Mouse (Mus musculus) retina, postnatal 1 day (tissue): ENCODE measurements around the gene Olfr281.
"Not testable (repeated sequence)": the region's sequence is repeated elsewhere in the genome, so short reads cannot be mapped to it uniquely, and the experiment has no call there.

ENCODE experiments used
- DNase-seq: peaks from one replicate; pipeline ENCODE4 v3.0.0-alpha.2; 2012

The Olfr281 gene

DNA sequence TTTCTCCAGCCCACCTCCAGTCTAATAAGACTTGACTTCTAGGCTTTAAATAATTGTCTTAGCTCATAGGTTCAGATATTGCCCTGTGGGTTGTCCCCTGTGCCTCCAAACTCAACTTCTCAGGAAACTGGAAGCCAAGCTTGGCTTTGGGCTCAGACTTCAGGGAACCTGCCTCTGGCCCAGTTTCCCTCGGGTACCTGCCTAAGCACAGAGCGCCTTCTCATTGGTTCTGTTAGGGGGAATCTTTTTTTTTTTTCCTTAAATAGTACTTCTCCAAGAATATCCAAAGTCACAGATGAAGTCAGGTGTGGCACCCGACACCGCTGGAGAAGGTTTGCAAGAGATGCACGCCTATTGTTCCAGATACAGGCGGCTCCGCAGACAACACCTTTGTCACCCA lies at the start of gene Olfr281:
Gene Olfr281, plus strand, starts transcription at position 301 of the 400 bp plus-strand sequence.
- DNase-seq: no peak

- DNase-seq: no peak
These were observed 43.9 kb upstream of the Olfr281 start for GRCm38 (mm10) chr15:98408406-98409060.

DNA sequence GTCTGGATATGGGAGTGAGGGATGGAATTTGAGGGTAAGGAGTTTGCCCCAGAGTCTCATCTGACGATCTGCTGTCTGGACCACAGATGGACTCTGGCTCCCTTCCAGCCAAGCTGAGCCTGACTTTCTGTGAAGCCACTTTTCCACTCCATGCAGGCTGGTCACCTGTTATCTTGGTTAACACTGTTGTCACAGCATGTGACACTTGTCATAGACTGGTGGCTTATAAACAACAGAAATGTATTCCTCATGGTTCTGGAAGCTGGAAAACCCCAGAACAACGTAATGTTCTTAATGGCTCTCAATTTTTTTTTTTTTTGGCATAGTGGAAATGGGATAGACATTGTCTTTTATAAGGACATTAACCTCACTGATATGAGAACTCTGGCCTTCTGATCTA lies 42.8 kb upstream of the Olfr281 start:
- DNase-seq: no peak

DNA sequence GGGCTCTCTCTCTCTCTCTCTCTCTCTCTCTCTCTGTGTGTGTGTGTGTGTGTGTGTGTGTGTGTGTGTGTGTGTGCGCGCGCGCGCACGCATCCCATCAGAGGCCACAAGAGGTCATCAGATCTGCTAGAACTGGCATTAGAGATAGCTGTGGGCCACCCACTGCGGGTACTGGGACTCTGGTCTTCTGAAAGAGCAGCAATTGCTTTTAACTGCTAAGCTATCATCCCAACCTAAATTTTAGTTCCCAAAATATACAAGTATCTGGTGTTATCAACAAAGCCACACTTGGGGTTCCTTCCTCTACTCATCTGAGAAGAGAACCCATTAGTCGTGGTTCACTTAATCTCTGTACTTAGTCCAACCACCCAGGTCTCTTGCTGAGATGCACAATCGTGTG lies 42.1 kb upstream of the Olfr281 start:
- no peak for DNase-seq

- DNase-seq: no peak
These were observed 36.4 kb upstream of the Olfr281 start for GRCm38 (mm10) chr15:98415996-98416395.

DNA sequence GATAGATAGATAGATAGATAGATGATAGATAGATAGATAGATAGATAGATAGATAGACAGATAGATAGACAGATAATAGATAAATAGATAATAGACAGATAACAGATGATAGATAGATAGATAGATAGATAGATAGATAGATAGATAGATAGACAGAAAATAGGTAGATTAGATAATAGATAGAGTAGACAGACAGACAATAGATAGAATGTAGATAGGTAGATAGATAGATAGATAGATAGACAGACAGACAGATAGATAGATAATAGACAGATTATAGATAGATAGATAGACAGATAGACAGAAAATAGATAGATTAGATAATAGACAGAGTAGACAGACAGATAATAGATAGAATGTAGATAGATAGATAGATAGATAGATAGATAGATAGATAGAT lies 35.6 kb upstream of the Olfr281 start:
- not testable (repeated sequence) for DNase-seq

GRCm38 (mm10) chr15:98417285-98417684 lies 35.1 kb upstream of the Olfr281 start:
- peak; percentile 49 for DNase-seq

DNA sequence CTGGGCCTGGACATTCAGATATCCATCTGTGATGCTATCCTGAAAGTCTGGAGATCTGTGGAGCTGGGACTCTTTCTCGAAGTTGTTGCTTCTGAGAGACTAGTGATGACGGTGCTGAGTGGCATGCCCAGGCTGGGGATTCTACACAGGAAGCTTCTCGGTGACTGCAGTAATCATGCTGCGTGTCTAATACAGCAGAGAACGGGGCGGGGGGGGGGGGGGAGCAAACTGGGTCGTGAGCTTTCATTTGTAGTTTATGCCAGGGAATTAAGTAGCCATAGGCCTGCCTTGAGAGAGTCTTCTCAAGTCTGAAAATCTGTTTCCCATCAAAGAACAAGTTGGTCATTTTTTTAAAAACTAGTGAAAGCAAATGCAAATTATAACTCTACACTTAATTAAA lies 34.3 kb upstream of the Olfr281 start:
- DNase-seq: no peak

DNA sequence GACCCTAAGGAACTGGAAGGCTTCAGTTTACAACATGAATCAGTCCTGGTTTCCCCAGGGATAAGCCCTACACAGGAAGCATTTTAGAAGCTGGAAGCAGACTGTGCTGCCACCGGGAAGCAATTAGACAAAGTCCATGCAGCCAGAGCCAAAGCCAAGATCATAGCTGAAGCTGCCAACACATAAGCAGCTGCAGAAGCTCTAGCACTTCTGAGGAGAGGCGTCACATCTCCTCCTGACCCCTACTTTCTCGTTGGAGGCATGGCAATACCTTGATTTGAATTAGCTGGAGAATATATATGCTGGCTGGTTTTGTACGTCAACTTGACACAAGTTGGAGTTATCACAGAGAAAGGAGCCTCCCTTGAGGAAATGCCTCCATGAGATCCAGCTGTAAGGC lies 31.5 kb upstream of the Olfr281 start:
- no peak for DNase-seq

- DNase-seq: no peak
These were observed 28.1 kb upstream of the Olfr281 start for GRCm38 (mm10) chr15:98424326-98424725.

DNA sequence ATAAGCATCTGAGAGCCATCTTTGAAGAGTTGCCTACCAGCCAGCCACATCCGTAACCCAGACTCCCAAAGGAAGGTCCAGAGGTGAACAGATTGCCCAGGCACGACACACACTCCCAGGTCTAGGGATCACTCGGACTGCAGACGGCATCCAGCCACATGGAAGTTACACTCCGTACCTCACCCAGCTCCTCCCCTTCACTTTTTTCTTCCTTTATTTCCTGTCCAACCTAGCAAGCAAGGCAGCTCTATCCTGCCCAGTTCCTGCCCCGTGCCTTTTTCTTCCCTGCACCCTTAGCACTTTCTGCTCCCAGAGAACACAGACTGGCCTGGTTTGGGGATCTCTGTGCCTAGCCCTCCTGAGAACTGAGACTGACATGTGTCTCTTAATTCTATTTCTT lies 27.6 kb upstream of the Olfr281 start:
- DNase-seq: no peak

DNA sequence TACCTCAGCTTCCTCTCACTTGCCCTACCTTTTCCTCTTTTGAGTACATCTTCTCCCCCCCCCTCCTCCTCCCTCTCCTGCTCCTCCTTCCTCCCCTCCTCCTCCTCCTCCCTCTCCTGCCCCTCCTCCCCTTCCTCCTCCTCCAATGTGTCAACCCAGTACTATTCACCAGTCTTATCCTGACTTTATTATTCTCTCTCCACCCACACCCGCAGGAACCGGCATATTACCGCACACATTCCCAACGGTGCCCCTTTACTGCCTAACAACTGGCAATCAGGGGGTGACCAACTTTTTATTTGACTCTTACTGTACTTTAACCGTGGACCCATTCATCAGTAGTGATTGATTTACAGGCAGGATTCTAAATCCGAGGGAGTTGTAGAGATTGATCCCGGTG lies 27.2 kb upstream of the Olfr281 start:
- DNase-seq: no peak

- not testable (repeated sequence) for DNase-seq
These were observed 21.5 kb upstream of the Olfr281 start, which contains the start of gene Olfr282 for GRCm38 (mm10) chr15:98430925-98431324. Gene Olfr282, plus strand, starts transcription at chr15:98431225.

DNA sequence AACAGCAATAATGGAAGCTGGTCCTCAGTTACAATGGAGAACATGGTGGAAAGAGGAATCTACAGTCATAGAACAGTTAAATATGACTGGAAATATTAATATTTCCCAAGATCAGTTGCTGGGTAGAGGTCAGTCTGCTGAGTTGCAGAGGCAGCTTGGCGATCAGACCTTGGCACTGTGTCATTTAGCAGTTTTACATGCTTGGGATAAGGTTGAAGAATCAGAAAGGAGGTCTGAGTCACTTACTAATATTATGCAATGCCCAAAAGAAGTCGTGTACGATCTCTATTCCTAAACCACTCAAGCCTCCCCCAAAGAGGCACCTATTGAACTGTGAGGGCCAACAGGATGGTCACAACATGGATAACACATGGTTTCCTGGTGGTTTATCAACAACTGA lies 7.8 kb upstream of the Olfr281 start:
- no peak for DNase-seq

- peak; percentile 79 for DNase-seq
These were observed 3.9 kb upstream of the Olfr281 start for GRCm38 (mm10) chr15:98448521-98448920.

GRCm38 (mm10) chr15:98469596-98469995 lies 17.2 kb downstream of the Olfr281 start, which contains the start of gene OR5BS1P:
Gene OR5BS1P, plus strand, starts transcription at chr15:98469896.
- no peak for DNase-seq

GRCm38 (mm10) chr15:98471539-98471938 lies 19.2 kb downstream of the Olfr281 start:
- DNase-seq: no peak

GRCm38 (mm10) chr15:98474958-98475357 lies 22.6 kb downstream of the Olfr281 start:
- peak; percentile 6 for DNase-seq

- DNase-seq: peak; percentile 55
These were observed 23.0 kb downstream of the Olfr281 start for GRCm38 (mm10) chr15:98475382-98475781.

GRCm38 (mm10) chr15:98476281-98476680 lies 23.9 kb downstream of the Olfr281 start:
- no peak for DNase-seq

DNA sequence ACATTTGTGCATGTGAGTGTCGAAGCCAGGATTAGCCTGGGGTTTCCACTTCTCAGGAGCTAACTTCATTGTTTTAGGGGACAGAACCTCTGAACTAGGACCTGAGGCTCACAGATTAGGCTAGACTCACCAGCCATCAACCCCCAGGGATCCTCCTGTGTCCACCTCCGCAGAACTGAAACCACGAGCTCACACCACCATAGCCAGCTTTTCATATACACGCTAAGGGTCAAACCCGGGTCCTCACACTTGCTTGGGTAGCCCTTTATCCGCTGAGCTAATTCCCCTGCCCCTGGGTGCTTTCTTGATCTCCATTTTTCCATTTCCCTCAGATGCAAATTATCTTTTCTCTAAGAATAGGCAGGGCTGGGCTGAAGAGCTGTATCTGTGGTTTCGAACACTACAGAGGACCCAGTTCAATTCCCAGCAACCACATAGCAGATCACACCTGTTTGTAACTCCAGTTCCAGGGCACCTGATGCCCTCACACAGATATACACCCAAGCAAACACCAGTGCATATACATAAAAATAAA lies 27.2 kb downstream of the Olfr281 start:
- DNase-seq: no peak

- DNase-seq: no peak
These were observed 30.3 kb downstream of the Olfr281 start, which contains the start of gene Lalba for GRCm38 (mm10) chr15:98482701-98483100. Gene Lalba, minus strand, starts transcription at chr15:98482721.

GRCm38 (mm10) chr15:98483907-98484886 lies 31.8 kb downstream of the Olfr281 start:
- DNase-seq: no peak
